Mouse (Mus musculus) kidney, adult 2 months (tissue): ENCODE results near the gene Slc25a38. TPM values are rescaled to one million over a fixed set of nuclear protein-coding genes. Genes with fewer than 3 reads are reported as not detected.

Source experiments
- DNase-seq: peaks from one replicate; pipeline ENCODE4 v3.0.0; 2021
- H3K27ac ChIP-seq: fragments of 200-500 bp; 2 replicates; pipeline ENCODE4 v1.5.1; 2012; ENCODE audit warnings: low read depth, low read length, control low read depth, inconsistent platforms; ENCODE audit not compliant: insufficient read depth
- H3K27me3 ChIP-seq: fragments of 200-500 bp; replicated peaks from 2 replicates; pipeline ENCODE4 v1.6.1; 2012; ENCODE audit warnings: mild to moderate bottlenecking, moderate library complexity, low read length, inconsistent platforms; ENCODE audit not compliant: control insufficient read depth, insufficient read depth
- H3K36me3 ChIP-seq: fragments of 200-500 bp; 2 replicates; pipeline ENCODE4 v1.6.1; 2012; ENCODE audit warnings: mild to moderate bottlenecking, moderate library complexity, low read length, inconsistent platforms; ENCODE audit not compliant: control insufficient read depth, insufficient read depth
- H3K4me1 ChIP-seq: fragments of 200-500 bp; 2 replicates; pipeline ENCODE4 v1.6.1; 2011; ENCODE audit warnings: low read length; ENCODE audit not compliant: control insufficient read depth, insufficient read depth
- H3K4me3 ChIP-seq: fragments of 200-500 bp; 2 replicates; pipeline ENCODE4 v1.5.1; 2011; ENCODE audit warnings: mild to moderate bottlenecking, low read depth, low read length, control low read depth; ENCODE audit not compliant: insufficient read depth
- CTCF ChIP-seq: fragments of 200-500 bp; conservative IDR thresholded peaks from 2 replicates; pipeline ENCODE4 v1.5.1; 2011; ENCODE audit warnings: low read depth, mild to moderate bottlenecking, control low read depth, low read length, moderate library complexity, mixed read lengths; ENCODE audit not compliant: insufficient read depth, insufficient read length
- POLR2A ChIP-seq: fragments of 200-500 bp; IDR thresholded peaks from one replicate; pipeline ENCODE4 v1.6.1; 2011; ENCODE audit warnings: low read depth, low read length, control low read depth
- WGBS: fragments of 180-500 bp; shearing (Covaris S2); methylation state at CpG from one replicate; pipeline ENCODE4 v1.1.7; 2018; 5-methylcytosine and 5-hydroxymethylcytosine counted together
- polyA plus RNA-seq: library from polyadenylated mRNA; depleted of rRNA; stranded (reverse); fragments of >200 nt; gene quantifications from 2 replicates; pipeline ENCODE4 v1.2.3, GENCODE M21; 2012

Slc25a38 gene
- polyA plus RNA-seq, 1 experiment: 52.0 TPM

DNA sequence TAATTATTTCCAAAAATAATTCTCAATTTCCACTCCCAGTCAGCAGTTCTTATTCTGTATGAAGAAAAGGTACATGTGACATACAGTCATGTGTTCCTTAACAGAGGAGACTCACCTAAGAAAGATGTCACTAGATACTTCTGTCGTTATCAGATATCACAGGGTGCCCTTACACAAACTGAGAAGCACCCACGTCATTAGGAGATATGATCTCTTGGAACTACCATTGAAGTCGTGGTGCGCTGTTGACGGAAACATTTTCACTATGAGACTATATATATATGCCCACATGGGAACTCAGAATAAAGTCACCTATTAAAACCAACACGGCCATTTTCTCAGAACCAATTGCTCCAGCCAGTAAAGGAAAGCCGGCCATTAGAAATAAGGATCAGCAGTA lies 35.7 kb upstream of the Slc25a38 start:
- Histone ChIP-seq H3K27ac (no peak overlapping the region), H3K27me3 (no peaks in the 10 kb centered on the region), H3K36me3 (no peaks in the 10 kb centered on the region), H3K4me3 (no peak overlapping the region), H3K4me1 (no peaks in the 10 kb centered on the region)
- no peak for DNase-seq
- no peak for TF ChIP-seq CTCF
- TF ChIP-seq POLR2A: no peak
- 84% methylated on average over 7 of the region's 7 CpGs for WGBS

DNA sequence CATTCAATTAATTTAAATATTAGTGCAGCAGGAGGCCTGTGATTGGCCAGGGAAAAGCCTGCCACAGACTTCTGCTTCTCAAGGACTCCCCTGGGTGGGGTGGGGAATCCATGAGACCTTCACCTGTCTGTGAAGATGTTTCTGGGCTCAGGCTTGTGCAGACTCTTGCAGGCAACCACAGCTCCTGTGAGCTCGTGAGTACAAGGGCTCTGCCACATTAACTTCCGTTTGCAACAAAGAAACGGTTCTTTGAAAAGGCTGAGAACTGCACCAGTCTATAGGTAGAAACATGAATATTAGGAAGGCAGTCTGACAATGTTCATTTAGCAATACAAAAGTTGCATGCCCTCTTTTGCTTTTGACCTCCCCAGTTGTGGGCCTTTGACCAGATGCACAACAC lies 31.9 kb upstream of the Slc25a38 start:
- 79% methylated on average over 3 of the region's 3 CpGs for WGBS

DNA sequence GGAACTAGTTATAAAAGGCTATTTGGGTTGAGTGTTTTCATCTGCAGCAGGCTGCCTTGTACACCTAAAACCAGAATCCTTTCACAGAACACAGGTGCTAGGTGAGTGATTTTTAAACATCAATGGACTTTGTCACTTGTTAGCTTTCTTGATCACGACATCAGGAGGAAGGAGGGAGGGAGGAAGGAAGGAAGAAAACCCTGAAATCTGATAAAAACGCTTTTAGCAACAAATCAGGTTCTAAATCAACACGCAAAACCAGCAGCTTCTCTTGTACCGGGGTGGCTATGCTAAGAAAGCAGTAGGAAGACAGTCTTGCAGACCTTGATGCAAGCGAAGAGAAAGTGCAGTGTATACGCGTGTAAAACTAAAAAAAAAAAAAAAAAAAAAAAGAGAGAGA lies 30.3 kb upstream of the Slc25a38 start:
- WGBS: 66% methylated on average over 7 of the region's 7 CpGs
- Histone ChIP-seq H3K27ac (no peak overlapping the region), H3K36me3 (no peaks in the 10 kb centered on the region), H3K4me1 (no peaks in the 10 kb centered on the region), H3K27me3 (no peaks in the 10 kb centered on the region), H3K4me3 (no peak overlapping the region)
- no peak for DNase-seq
- TF ChIP-seq POLR2A: no peak
- no peak for TF ChIP-seq CTCF

More for the DNA sequence above, 31.9 kb upstream of the Slc25a38 start:
- H3K36me3 ChIP-seq: no peaks in the 10 kb centered on the region
- DNase-seq: no peak
- H3K4me1 ChIP-seq: no peaks in the 10 kb centered on the region
- no peak overlapping the region for H3K27ac ChIP-seq
- H3K4me3 ChIP-seq: no peak overlapping the region
- no peak for TF ChIP-seq CTCF
- no peak for TF ChIP-seq POLR2A
- H3K27me3 ChIP-seq: no peaks in the 10 kb centered on the region

DNA sequence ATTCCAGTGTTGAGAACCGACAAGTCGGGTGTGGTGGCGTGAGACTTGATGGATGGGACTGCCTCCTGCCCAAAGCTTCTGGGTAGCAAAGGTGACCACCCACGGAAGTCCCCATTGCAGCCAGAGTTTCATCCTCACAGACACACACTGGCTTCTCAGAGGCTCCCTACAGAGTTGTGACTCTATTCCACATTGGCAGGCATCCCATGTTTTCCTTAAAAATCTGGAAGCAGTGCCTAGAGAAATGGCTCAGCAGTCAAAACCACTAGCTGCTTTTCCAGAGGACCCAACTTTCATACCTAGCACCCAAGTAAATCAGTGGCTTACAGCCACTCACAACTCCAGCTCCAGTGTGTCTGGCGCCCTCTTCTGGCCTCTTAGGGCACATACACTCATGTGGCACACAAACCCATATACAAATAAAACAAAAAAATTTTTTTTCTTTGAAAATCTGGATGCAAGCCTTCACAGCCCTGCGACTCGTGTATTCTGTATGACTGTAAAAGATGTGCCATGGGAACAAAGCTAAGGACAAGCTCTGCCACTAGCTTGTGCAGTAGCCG lies 29.5 kb upstream of the Slc25a38 start:
- Histone ChIP-seq H3K4me3 (no peak overlapping the region), H3K27ac (no peak overlapping the region), H3K4me1 (no peaks in the 10 kb centered on the region), H3K36me3 (no peaks in the 10 kb centered on the region), H3K27me3 (no peaks in the 10 kb centered on the region)
- no peak for DNase-seq
- no peak for TF ChIP-seq CTCF
- no peak for TF ChIP-seq POLR2A
- 78% methylated on average over 8 of the region's 8 CpGs for WGBS

DNA sequence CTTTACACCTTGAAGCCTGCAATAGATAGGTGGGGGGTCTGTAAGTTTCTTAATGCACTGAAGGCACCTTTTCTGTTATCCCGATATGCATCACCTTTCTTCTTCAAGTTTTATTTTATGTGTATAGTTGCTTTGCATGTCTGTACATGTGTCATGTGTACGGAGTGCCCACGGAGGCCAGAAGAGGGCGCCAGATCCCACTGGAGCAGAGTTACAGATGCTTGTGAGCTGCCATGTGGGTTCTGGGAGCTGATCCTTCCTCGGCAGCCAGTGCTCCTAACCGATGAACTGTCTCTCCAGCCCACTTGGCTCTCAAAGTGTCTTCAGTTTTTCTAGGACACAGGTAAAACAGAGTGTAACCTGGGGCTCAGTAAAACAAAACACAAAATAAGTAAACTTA lies 28.9 kb upstream of the Slc25a38 start:
- DNase-seq: no peak
- Histone ChIP-seq H3K4me3 (no peak overlapping the region), H3K4me1 (no peaks in the 10 kb centered on the region), H3K27ac (no peak overlapping the region), H3K36me3 (no peaks in the 10 kb centered on the region), H3K27me3 (no peaks in the 10 kb centered on the region)
- 78% methylated on average over 6 of the region's 6 CpGs for WGBS
- TF ChIP-seq CTCF (0 out of 2 replicates have a peak, but pooled peaks have one; percentile 16), POLR2A (no peak)

DNA sequence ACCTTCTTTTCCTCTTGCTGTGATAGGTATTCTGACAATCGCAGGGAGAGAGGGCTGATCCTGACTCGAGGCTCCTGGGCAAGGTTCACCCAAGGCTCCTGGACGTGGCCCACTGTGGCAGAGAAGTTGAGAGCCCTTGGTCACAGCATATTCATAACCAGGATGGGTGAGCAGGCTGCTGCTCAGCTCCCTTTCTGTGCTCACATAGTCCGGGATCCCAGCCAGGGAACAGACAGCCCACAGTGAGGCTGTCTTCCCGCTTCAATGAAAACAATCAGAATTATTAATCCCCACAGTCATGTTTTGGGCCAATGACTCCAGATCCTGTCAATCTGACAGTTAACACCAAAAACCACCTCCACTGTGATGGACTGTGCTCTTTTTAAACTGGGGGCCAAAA lies 28.2 kb upstream of the Slc25a38 start:
- Histone ChIP-seq H3K27me3 (no peaks in the 10 kb centered on the region), H3K27ac (no peak overlapping the region), H3K4me1 (no peaks in the 10 kb centered on the region), H3K4me3 (no peak overlapping the region), H3K36me3 (no peaks in the 10 kb centered on the region)
- WGBS: 69% methylated on average over 5 of the region's 5 CpGs
- TF ChIP-seq CTCF: no peak
- no peak for TF ChIP-seq POLR2A
- no peak for DNase-seq

DNA sequence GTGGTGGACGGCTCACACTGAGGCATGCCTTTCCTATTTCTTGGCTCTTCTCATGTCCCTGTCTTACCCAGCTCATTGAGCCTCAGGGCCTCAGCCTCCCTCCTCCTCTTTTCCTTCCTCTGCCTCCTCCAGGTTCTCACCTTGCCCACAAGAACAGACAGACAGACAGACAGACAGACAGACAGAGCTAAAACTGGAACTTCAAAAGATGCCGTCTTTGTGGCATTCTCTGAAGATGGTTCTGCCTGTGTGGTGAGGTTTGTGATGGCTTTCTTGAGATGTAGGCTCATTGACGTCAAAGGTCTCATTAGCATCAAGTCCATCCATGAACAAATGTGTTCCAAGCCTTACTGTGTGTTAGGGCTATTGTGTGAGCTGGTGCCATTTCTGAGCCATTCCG lies 27.5 kb upstream of the Slc25a38 start:
- WGBS: 80% methylated on average over 4 of the region's 4 CpGs
- Histone ChIP-seq H3K27me3 (no peaks in the 10 kb centered on the region), H3K27ac (no peak overlapping the region), H3K4me1 (no peaks in the 10 kb centered on the region), H3K4me3 (no peak overlapping the region), H3K36me3 (no peaks in the 10 kb centered on the region)
- DNase-seq: no peak
- no peak for TF ChIP-seq POLR2A
